10 mouse cellular contexts compared by ENCODE assay signal in the genomic region with DNA sequence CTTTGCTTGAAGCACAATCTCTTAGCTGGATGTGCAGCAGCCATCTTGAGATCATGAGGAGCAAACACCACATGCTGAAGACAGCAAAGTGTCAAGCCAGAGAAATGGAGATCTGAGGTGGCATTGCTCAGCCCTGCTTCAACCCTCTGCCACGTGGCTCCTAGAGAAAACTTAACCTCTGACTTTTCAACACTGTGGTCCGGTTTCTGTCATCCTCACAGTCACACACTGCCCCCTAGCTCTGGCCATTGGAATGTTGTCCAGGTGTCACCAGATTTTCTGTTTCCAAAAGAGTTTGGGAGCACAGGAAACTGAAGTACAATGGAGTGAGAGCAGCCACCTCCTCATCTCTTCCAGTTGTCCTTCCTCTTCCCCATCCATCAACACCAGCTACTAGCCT. TPM values are rescaled to one million over a fixed set of nuclear protein-coding genes. Genes with fewer than 3 reads are reported as not detected.
DNase-seq lines count a peak whose midpoint lies in the region; ATAC-seq and TF ChIP-seq lines count a peak whose summit lies in the region.
"Had no signal": no experiment of that assay in that cellular context is flagged by ENCODE, and none has a peak within 500 bp of the region (broad histone marks: within the 10 kb centered on the region; RNA-seq: fewer than 3 reads in every experiment).

No protein-coding gene starts in this region.

- intact Hi-C loops in left cerebral cortex, postnatal 4 days (cut with DNase I) = no loop called here
- intact Hi-C loops in left cerebral cortex, postnatal 14 days (cut with DNase I) = no loop called here

- H3K27ac ChIP-seq in lung, postnatal 0 days (ENCODE audit: low read length) = no peak overlapping the region
- no peak overlapping the region for H3K27ac ChIP-seq in midbrain, embryonic 13.5 days
- H3K27ac ChIP-seq: embryonic facial prominence, embryonic 15.5 days; lung, embryonic 15.5 days had no signal

- TF ChIP-seq EP300 in lung, postnatal 0 days (IDR thresholded peaks at IDR 0.05) = no peak

- H3K4me3 ChIP-seq in lung, postnatal 0 days (ENCODE audit: low read depth, low read length) = no peak overlapping the region
- H3K4me3 ChIP-seq in midbrain, embryonic 13.5 days (replicated peaks) = no peak overlapping the region
- H3K4me3 ChIP-seq: embryonic facial prominence, embryonic 15.5 days; lung, embryonic 15.5 days had no signal

- peak; percentile 4 for DNase-seq in left cerebral cortex, postnatal 4 days
- no peak for DNase-seq in left cerebral cortex, postnatal 14 days (ENCODE audit: low spot score in 2 of 2)
- DNase-seq in NIH3T3 (ENCODE audit: low read depth) = peak; percentile 9
- DNase-seq in lung, postnatal 0 days (ENCODE audit: low spot score) = peak; percentile 36
- DNase-seq in right cerebral cortex, postnatal 4 days = no peak
- DNase-seq in frontal cortex, postnatal 10 days (ENCODE audit: low spot score in 2 of 2) = no peak

- TF ChIP-seq CTCF in lung, postnatal 0 days (IDR thresholded peaks at IDR 0.05) = peak; percentile 78

- 6% methylated on average over 2 of the region's 2 CpGs for WGBS in lung, postnatal 0 days
- 3% methylated on average over 2 of the region's 2 CpGs for WGBS in midbrain, embryonic 13.5 days

- H3K27me3 ChIP-seq in lung, postnatal 0 days (replicated peaks; ENCODE audit: insufficient read depth, low read length) = no peaks in the 10 kb centered on the region
- H3K27me3 ChIP-seq in midbrain, embryonic 13.5 days = no peaks in the 10 kb centered on the region
- H3K27me3 ChIP-seq: embryonic facial prominence, embryonic 15.5 days; lung, embryonic 15.5 days had no signal

- no peak overlapping the region for H3K4me2 ChIP-seq in lung, postnatal 0 days (replicated peaks; ENCODE audit: low read depth, low read length)
- no peak overlapping the region for H3K4me2 ChIP-seq in midbrain, embryonic 13.5 days (replicated peaks)
- H3K4me2 ChIP-seq: embryonic facial prominence, embryonic 15.5 days; lung, embryonic 15.5 days had no signal

- H3K36me3 ChIP-seq in lung, postnatal 0 days (ENCODE audit: insufficient read depth, low read length) = no peaks in the 10 kb centered on the region
- no peaks in the 10 kb centered on the region for H3K36me3 ChIP-seq in midbrain, embryonic 13.5 days
- H3K36me3 ChIP-seq: embryonic facial prominence, embryonic 15.5 days; lung, embryonic 15.5 days had no signal

- peak; percentile 75; the same call in 1 of the 2 replicates for ATAC-seq in common myeloid progenitor, adult 5-6 weeks (replicated peaks; ENCODE audit: low read depth, poor library complexity, severe bottlenecking)
- peak; percentile 55 for ATAC-seq in lung, postnatal 0 days
- ATAC-seq in midbrain, embryonic 13.5 days = no peak

- H3K4me1 ChIP-seq in lung, postnatal 0 days (ENCODE audit: insufficient read depth, low read depth, low read length) = no peaks in the 10 kb centered on the region
- H3K4me1 ChIP-seq in midbrain, embryonic 13.5 days (replicated peaks) = no peaks in the 10 kb centered on the region
- H3K4me1 ChIP-seq: embryonic facial prominence, embryonic 15.5 days had no signal

- no peaks in the 10 kb centered on the region for H3K9me3 ChIP-seq in lung, postnatal 0 days (ENCODE audit: low read length)
- no peaks in the 10 kb centered on the region for H3K9me3 ChIP-seq in midbrain, embryonic 13.5 days
- H3K9me3 ChIP-seq: embryonic facial prominence, embryonic 15.5 days; lung, embryonic 15.5 days had no signal

- no peak overlapping the region for H3K9ac ChIP-seq in lung, postnatal 0 days (replicated peaks; ENCODE audit: low read depth)
- H3K9ac ChIP-seq in midbrain, embryonic 13.5 days (replicated peaks) = no peak overlapping the region
- H3K9ac ChIP-seq: embryonic facial prominence, embryonic 15.5 days; lung, embryonic 15.5 days had no signal

RNA-seq across cellular contexts. Expression of a gene that starts 50.2 kb away (rescaled TPM):
- total RNA-seq in left cerebral cortex, postnatal 4 days (2021) = 100 to 1,000 TPM; 132 to 137 TPM
- 10 to 100 TPM; 82.5 to 82.7 TPM for total RNA-seq in left cerebral cortex, postnatal 14 days (2021)
- 369 and 381 TPM in 2 replicates for total RNA-seq in common myeloid progenitor, adult 5-6 weeks (2017)
- polyA plus RNA-seq in lung, postnatal 0 days (2015; fragmentation: Nextera tagmentation; extraction: Ambion mirVana) = 62.6 and 68.8 TPM in 2 replicates
- 164 and 169 TPM in 2 replicates for polyA plus RNA-seq in midbrain, embryonic 13.5 days (2015; fragmentation: Nextera tagmentation; extraction: Ambion mirVana)

Comparison
In these comparisons a context has a peak if more than half of its experiments do, and no peak if none do; other contexts are left out.
1. DNase-seq: peak in left cerebral cortex, postnatal 4 days (single experiment), NIH3T3 (single experiment) and lung, postnatal 0 days (single experiment); none in left cerebral cortex, postnatal 14 days (0 of 2), right cerebral cortex, postnatal 4 days (single experiment) and frontal cortex, postnatal 10 days (0 of 2).